Mouse (Mus musculus) cerebellum, postnatal 10 days (tissue): ENCODE results near the gene Ascl2.

Experiments used
- DNase-seq, 2 experiments: peaks; one replicate each; pipeline ENCODE4 v3.0.0; 2021; ENCODE audit warnings: mixed read lengths in 2 of 2

Gene Ascl2

GRCm38 (mm10) chr7:142968809-142969511, at the start of gene Ascl2:
TSS of gene Ascl2 (minus strand) at chr7:142969264.
- peak; percentile 66 to 71 for DNase-seq

GRCm38 (mm10) chr7:143017181-143017580, 48.1 kb upstream of the Ascl2 start:
- no peak for DNase-seq

- no peak for DNase-seq
Observed at GRCm38 (mm10) chr7:143016424-143017142, 47.5 kb upstream of the Ascl2 start.

GRCm38 (mm10) chr7:143015755-143016423, 46.8 kb upstream of the Ascl2 start:
- peak; percentile 53 to 65 for DNase-seq

- peak; percentile 78 to 83 for DNase-seq
Observed at GRCm38 (mm10) chr7:143014862-143015659, 46.0 kb upstream of the Ascl2 start.

- DNase-seq, result peak; percentile 84 to 88
Observed at GRCm38 (mm10) chr7:143013420-143014178, 44.5 kb upstream of the Ascl2 start.

GRCm38 (mm10) chr7:143012230-143012875, 43.3 kb upstream of the Ascl2 start:
- peak; percentile 57 to 62 for DNase-seq

GRCm38 (mm10) chr7:143011226-143011625, 42.2 kb upstream of the Ascl2 start:
- no peak for DNase-seq

GRCm38 (mm10) chr7:143009996-143010395, 40.9 kb upstream of the Ascl2 start:
- DNase-seq, result no peak

GRCm38 (mm10) chr7:143008996-143009665, 40.1 kb upstream of the Ascl2 start:
- no peak for DNase-seq

- DNase-seq, result no peak
Observed at GRCm38 (mm10) chr7:143008370-143008926, 39.4 kb upstream of the Ascl2 start.

GRCm38 (mm10) chr7:143007599-143008369, 38.7 kb upstream of the Ascl2 start:
- DNase-seq, result peak; percentile 98 to 100

GRCm38 (mm10) chr7:143006756-143007598, 37.9 kb upstream of the Ascl2 start:
- DNase-seq, result no peak

GRCm38 (mm10) chr7:143006097-143006755, 37.2 kb upstream of the Ascl2 start:
- no peak for DNase-seq

GRCm38 (mm10) chr7:143005344-143006096, 36.5 kb upstream of the Ascl2 start:
- DNase-seq, result no peak

- no peak for DNase-seq
Observed at GRCm38 (mm10) chr7:143004727-143005343, 35.8 kb upstream of the Ascl2 start, which contains the start of gene Tspan32. TSS of gene Tspan32 (plus strand) at chr7:143005046.

GRCm38 (mm10) chr7:143002679-143003078, 33.6 kb upstream of the Ascl2 start:
- no peak for DNase-seq
